Mouse (Mus musculus): ENCODE measurements at regions not wholly inside any gene's neighbourhood (a gene's known extent, or its start where the extent isn't known, plus 50 kb on each side); places are given as distances from the start of the nearest gene placed in this dataset.

DNA sequence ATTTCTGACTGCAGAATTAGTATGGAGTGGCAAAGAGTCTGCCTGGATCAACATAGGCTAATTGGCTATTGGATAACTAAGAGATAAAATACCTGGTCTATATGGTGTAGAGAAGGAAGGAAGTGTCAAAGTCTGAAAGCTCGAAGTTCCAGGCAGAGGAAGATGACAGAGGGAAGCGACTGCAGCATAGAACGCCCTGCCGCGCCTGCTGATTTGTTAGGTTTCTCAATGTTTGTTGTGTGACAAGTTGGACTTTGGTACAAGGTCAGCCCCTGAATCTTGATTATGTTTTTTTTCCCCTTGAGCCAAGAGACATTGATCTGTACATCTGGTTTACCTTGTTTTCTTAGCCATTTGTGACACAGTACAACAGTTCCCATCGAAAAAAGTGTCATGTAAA, 517.6 kb downstream of the Tshz3 start:
- DNase-seq (ENCODE audit: extremely low read depth, low read depth): no peak

DNA sequence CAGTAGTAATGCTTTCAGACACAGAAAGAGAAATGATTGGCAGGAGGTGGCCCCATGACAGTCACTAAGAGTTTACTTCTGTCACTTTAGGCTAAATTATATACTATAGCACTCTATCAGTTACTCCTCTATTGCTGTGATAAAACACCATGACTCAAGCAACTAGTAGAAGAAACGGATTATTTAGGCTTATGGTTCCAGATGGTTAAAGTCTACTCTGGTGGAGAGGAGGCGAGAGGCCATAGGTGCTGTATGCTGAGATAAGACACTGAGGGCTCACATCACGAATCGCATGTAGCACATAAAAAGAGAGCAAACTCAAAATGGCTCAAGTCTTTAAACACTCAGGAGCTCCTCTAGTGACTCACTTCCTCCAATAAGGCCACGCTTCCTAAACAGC, 522.6 kb downstream of the Tshz3 start:
- DNase-seq (ENCODE audit: extremely low read depth, low read depth): no peak

GRCm38 (mm10) chr7:37226423-37226822, 528.5 kb downstream of the Tshz3 start:
- DNase-seq (ENCODE audit: extremely low read depth, low read depth): no peak

GRCm38 (mm10) chr7:37230641-37231347, 532.9 kb downstream of the Tshz3 start:
- no peak for DNase-seq (ENCODE audit: extremely low read depth, low read depth)

DNA sequence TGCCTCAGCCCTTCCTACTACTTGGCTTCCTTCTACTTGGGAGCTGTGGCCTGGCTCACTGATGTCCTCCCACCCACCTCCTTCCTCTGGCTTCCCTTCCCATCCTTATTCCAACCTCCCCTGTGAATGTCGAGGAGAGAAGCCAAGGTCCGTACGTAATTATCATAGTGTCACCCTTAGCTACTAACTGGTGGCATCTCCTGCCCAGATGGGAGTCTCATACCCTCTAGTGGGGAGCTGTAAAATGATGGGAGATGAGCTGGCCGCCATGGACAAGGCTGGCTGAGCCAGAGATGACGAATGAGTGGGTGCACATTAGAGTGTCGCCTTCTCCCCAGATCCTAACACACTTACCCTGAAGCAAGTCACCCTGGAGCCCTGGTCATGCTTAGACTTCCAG, 532.6 kb downstream of the Zfp536 start:
- DNase-seq (ENCODE audit: extremely low read depth, low read depth): no peak

DNA sequence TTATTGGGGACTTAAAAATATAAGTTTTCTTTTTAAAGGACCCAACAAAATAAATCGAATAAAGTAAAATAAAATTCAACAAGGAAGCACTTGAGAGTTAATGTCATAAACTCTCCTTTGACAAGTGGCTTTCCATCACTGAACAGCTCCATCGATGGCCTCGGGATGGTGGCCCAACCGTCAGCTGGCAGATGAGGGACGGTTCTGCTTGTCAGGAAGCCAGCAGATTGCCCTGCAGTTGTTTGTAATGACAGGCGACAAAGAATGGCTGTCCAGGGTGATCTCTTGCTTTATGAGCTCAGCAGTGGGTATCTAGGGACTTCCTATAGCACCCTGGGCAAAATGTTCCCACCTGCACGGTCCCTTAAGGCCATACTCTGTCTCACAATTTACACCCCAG, 531.7 kb downstream of the Zfp536 start:
- DNase-seq (ENCODE audit: extremely low read depth, low read depth): no peak

- DNase-seq (ENCODE audit: extremely low read depth, low read depth): no peak
These were observed 531.0 kb downstream of the Zfp536 start for GRCm38 (mm10) chr7:37242476-37242875.

GRCm38 (mm10) chr7:37246156-37246555, 527.3 kb downstream of the Zfp536 start:
- DNase-seq (ENCODE audit: extremely low read depth, low read depth): no peak

GRCm38 (mm10) chr7:37254431-37254830, 519.0 kb downstream of the Zfp536 start:
- DNase-seq (ENCODE audit: extremely low read depth, low read depth): no peak

DNA sequence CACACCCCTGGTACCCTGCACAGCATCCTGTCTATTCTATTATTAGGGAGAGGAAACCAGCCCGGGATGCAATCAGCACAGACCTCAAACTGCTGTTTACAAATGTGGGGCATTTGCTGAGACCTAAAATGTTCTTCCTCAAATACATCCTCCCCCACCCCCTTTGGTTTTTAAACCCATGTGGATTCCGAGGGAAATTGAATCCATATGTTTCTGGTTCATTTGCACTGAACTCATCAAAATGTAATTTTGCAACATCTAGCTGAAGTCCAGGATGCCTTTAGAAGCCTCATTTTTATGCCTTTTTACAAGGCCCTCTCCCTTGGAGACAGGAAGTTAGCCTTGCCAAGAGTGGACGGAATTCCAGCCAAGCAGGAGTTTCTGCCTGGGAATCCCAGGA, 517.6 kb downstream of the Zfp536 start:
- DNase-seq (ENCODE audit: extremely low read depth, low read depth): no peak

GRCm38 (mm10) chr7:37259293-37259692, 514.1 kb downstream of the Zfp536 start:
- no peak for DNase-seq (ENCODE audit: extremely low read depth, low read depth)

DNA sequence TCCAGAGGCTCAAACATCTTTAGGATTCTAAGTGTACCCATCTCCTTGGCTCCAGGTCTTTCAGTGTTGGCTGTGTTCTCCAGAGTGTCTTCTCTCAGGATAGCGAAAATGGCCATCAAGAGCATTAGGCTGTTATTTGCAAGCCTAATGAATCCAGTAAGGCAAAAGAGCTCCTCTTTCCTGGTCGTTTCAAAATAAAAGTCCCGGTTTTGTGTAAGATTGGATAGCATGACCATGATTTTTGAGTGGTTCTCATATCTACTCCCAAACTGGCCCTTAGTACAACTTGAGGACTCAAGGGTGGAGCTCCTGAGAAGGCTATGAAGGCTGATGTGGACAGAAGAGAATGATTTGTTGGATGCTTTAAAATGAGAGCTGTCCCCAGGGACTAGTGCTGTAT, 510.6 kb downstream of the Zfp536 start:
- DNase-seq (ENCODE audit: extremely low read depth, low read depth): no peak

GRCm38 (mm10) chr7:37267404-37267803, 506.0 kb downstream of the Zfp536 start:
- no peak for DNase-seq (ENCODE audit: extremely low read depth, low read depth)

DNA sequence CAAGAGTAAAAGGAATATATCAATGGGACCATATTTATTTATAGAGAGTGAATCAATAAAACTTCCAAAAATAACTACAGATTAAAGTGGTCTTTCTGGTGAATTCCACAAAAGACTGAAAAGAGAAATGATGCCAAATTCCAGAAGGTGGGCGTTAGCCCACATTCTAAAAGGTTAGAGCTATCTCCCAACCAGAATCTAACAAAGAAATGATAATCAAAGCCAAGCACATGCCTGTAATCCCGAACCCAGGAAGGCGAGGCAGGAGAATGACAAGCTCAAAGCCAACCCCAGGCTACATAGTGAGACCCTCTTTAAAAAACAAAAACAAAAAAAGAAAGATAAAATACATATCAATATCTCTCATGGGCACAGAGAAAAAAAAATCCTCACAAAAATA, 502.6 kb downstream of the Zfp536 start:
- DNase-seq (ENCODE audit: extremely low read depth, low read depth): no peak

- no peak for DNase-seq (ENCODE audit: extremely low read depth, low read depth)
These were observed 483.4 kb downstream of the Zfp536 start for GRCm38 (mm10) chr7:37290018-37290417.

DNA sequence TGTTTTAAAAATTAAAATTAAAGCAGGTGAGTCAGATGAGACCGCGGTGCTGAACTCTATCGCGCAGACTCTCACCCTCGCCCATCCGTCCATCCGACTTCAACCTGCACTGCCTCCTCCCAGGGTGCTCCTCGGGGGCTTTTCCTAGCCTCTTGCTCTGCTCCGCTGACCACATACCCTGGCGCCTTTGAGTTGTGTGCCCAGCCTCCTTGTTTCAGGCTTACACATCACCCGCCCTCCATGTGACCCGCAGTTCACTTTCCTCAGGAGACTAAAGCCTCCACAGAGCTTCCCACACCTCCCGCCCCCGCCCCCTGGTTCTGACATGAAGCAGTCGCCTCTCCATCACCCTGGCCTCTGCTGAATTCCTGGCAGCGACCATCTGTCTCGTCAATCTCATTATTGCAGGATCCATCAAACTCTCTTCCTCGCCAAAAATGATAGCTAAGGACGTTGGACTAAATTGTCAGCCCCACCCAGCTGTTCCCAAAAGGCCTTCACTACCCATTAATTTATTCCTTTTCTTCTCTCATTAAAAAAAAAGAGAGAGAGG, 482.9 kb downstream of the Zfp536 start:
- DNase-seq (ENCODE audit: extremely low read depth, low read depth): no peak

DNA sequence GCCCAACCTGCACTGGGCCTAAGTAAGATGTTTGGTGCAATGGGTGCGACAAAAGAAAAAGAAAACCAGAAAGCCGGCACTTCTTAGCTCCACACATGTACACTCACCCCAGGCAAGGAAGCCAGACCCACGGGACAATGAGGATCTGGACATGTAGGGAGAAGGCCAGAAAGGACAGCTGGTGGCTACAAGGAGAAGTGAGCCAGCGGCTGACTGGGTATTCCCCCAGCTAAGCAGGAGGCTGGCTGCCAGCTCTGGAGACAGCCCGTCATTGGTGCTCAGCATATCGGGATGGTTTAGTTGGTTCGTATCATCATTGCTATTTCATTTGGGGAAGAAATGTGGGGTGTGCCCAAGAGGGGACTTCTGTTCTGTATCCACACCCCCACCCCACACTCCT, 481.7 kb downstream of the Zfp536 start:
- no peak for DNase-seq (ENCODE audit: extremely low read depth, low read depth)

DNA sequence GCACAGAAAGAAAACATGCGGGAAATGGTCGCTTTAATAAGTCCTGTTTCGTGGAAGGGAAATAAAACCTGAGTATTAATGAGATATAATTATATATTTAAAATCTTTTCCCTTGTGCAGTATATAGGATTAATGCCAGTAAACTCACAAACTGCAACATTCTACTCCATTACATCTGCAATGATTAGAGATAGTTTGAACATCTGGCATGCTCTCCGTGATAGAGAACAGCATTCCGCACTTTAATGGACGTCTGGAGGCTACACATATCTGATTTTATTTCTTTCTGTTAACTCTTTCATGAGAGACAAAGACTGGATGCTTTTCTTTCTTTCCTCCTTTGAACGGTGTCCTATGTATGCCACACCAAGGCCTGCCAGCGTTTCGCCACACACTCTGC, 480.9 kb downstream of the Zfp536 start:
- DNase-seq (ENCODE audit: extremely low read depth, low read depth): no peak

- no peak for DNase-seq (ENCODE audit: extremely low read depth, low read depth)
These were observed 474.6 kb downstream of the Zfp536 start for GRCm38 (mm10) chr7:37298888-37299287.

- DNase-seq (ENCODE audit: extremely low read depth, low read depth): no peak
These were observed 468.0 kb downstream of the Zfp536 start for GRCm38 (mm10) chr7:37305463-37305862.

DNA sequence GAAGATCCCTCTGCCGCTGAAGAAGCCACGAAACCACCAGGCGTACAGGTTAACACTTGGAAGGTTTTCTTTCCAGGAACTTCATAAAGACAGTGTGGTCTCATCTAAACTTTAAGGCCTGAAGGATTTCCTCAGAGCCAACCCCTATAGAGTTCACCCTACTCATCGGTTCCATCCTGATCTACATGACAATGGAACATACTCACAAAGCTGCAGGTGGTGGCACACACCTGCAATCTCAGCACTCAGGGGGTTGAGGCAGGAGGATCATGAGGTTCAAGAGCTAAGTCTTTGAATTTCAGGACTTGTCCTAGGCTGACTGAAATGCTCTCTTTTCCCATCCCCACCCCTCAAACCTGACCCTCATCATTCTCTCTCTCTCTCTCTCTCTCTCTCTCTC, 466.2 kb downstream of the Zfp536 start:
- DNase-seq (ENCODE audit: extremely low read depth, low read depth): no peak

- no peak for DNase-seq (ENCODE audit: extremely low read depth, low read depth)
These were observed 448.8 kb downstream of the Zfp536 start for GRCm38 (mm10) chr7:37324653-37325052.

GRCm38 (mm10) chr7:37333451-37333850, 440.0 kb downstream of the Zfp536 start:
- no peak for DNase-seq (ENCODE audit: extremely low read depth, low read depth)
